Mouse (Mus musculus) lung, embryonic 16.5 days (tissue): Measurements from ENCODE around the gene Nxn. TPM values are rescaled to one million over a fixed set of nuclear protein-coding genes. Genes with fewer than 3 reads are reported as not detected.

ENCODE experiments used
- ATAC-seq: fragments of 200-750 bp; cut with Nextera tagmentation; 2 replicates; pipeline ENCODE4 v1.8.0; 2017; ENCODE audit warnings: low read depth, mild to moderate bottlenecking, moderate library complexity
- H3K27ac ChIP-seq: fragments of 300-500 bp; sonication (generic); 2 replicates; pipeline ENCODE4 v1.5.1; 2014; ENCODE audit warnings: mild to moderate bottlenecking, control low read depth, low read length
- H3K27me3 ChIP-seq: fragments of 300-500 bp; sonication (generic); 2 replicates; pipeline ENCODE4 v1.6.1; 2014; ENCODE audit warnings: low read depth, low read length, mixed read lengths; ENCODE audit not compliant: control insufficient read depth, insufficient read depth
- H3K36me3 ChIP-seq: fragments of 300-500 bp; sonication (generic); 2 replicates; pipeline ENCODE4 v1.6.1; 2014; ENCODE audit warnings: low read length; ENCODE audit not compliant: control insufficient read depth, insufficient read depth
- H3K4me1 ChIP-seq: fragments of 300-500 bp; sonication (generic); replicated peaks from 2 replicates; pipeline ENCODE4 v1.6.1; 2014; ENCODE audit warnings: low read length, mixed read lengths; ENCODE audit not compliant: control insufficient read depth, insufficient read depth
- H3K4me2 ChIP-seq: fragments of 300-500 bp; sonication (generic); 2 replicates; pipeline ENCODE4 v1.6.1; 2014; ENCODE audit warnings: low read depth, low read length, control low read depth
- H3K4me3 ChIP-seq: fragments of 300-500 bp; sonication (generic); 2 replicates; pipeline ENCODE4 v1.5.1; 2014; ENCODE audit warnings: mild to moderate bottlenecking, low read length, control low read depth
- H3K9ac ChIP-seq: fragments of 300-500 bp; sonication (generic); 2 replicates; pipeline ENCODE4 v1.6.1; 2014; ENCODE audit warnings: low read length, control low read depth
- H3K9me3 ChIP-seq: fragments of 300-500 bp; sonication (generic); 2 replicates; pipeline ENCODE4 v1.6.1; 2016; ENCODE audit warnings: low read length; ENCODE audit not compliant: control insufficient read depth
- WGBS: fragments of 180-500 bp; shearing (Covaris S2); extraction: QIAGEN DNeasy Blood & Tissue Kit; methylation state at CpG from one replicate; pipeline ENCODE4 v1.1.7; 2014; 5-methylcytosine and 5-hydroxymethylcytosine counted together
- polyA plus RNA-seq: library from polyadenylated mRNA; unstranded; fragments of >200 nt; fragmentation: Nextera tagmentation; extraction: Ambion mirVana; gene quantifications from 2 replicates; pipeline ENCODE4 v1.2.1, GENCODE M21; 2015

The Nxn gene
- polyA plus RNA-seq, 1 experiment from 2014 or later = 19.4 TPM

DNA sequence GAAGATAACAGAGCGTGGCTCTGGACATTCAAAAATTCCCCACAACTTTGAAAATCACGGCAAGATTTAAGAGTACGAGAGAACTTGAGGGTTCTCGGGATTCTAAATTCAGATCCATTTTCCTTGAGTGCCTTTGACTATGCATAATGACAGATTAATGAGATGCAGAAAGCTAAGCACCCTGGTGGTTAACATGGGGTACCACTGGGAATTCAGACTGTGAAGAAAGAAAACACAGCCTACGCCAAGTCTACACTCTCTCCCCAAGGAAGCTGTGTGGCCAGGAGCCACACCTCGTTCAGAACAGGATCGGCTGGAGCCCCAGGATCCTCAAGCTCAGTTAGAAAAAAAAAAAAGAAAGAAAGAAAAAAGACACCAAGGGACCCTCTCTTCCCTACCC lies 6.4 kb downstream of the Nxn start:
- no peak overlapping the region for H3K4me3 ChIP-seq
- H3K9ac ChIP-seq = no peak overlapping the region
- no peak for ATAC-seq
- no peaks in the 10 kb centered on the region for H3K9me3 ChIP-seq
- H3K4me1 ChIP-seq = peaks cover 9% of the 10 kb centered on the region
- H3K36me3 ChIP-seq = no peaks in the 10 kb centered on the region
- no peak overlapping the region for H3K4me2 ChIP-seq
- no peak overlapping the region for H3K27ac ChIP-seq
- 74% methylated on average over 7 of the region's 7 CpGs for WGBS
- no peaks in the 10 kb centered on the region; the same call in 1 of the 2 replicates for H3K27me3 ChIP-seq

DNA sequence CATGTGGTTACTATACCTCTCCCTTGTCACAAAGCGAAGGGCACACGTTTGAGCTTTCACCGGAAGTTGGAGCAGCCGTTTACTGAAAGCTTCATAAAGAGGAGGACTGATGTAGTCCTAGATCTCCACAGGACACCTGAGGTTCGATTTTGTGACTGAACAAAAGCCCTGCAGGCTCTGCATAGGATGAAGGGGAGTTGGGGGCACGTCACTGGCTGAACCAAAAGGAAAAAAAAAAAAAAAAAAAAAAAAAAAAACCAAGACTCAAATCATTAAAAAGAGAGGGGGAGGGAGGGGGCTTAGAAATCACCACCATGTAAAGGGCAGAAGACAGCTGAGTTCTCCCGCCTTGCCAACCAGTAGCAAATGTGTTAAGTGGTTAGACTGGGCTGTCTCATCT lies 10.2 kb downstream of the Nxn start:
- no peaks in the 10 kb centered on the region for H3K9me3 ChIP-seq
- peaks cover 17% of the 10 kb centered on the region for H3K4me1 ChIP-seq
- WGBS = 17% methylated on average over 7 of the region's 7 CpGs
- no peak for ATAC-seq
- H3K27me3 ChIP-seq = peaks cover 2% of the 10 kb centered on the region; the same call in 1 of the 2 replicates
- no peak overlapping the region for H3K9ac ChIP-seq
- H3K36me3 ChIP-seq = no peaks in the 10 kb centered on the region
- H3K4me2 ChIP-seq = peak overlapping the region; percentile 7; the same call in 1 of the 2 replicates
- H3K27ac ChIP-seq = no peak overlapping the region
- no peak overlapping the region for H3K4me3 ChIP-seq

DNA sequence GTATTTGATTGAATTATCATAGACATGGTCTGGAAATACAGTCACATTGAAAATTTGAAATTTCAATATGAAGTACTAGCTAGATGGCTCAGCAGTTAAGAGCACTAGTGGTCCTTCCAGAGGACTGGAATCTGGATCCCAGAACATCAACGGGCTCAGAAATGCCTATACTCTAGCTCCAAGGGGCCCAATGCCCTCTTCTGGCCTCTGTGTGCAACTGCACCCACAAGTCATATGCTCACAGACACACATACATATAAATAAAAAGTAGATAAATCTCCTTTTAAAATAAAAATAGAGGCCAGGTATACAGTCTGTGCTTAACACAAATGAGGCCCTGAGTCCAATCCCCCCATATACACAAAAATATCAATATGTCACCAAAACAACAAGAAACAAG lies 11.8 kb downstream of the Nxn start:
- Histone ChIP-seq H3K9ac (no peak overlapping the region), H3K4me2 (no peak overlapping the region), H3K4me3 (no peak overlapping the region), H3K27ac (no peak overlapping the region), H3K27me3 (peaks cover 2% of the 10 kb centered on the region; the same call in 1 of the 2 replicates), H3K4me1 (peaks cover 17% of the 10 kb centered on the region), H3K9me3 (no peaks in the 10 kb centered on the region), H3K36me3 (no peaks in the 10 kb centered on the region)
- 81% methylated on average over 1 of the region's 1 CpGs for WGBS
- no peak for ATAC-seq

DNA sequence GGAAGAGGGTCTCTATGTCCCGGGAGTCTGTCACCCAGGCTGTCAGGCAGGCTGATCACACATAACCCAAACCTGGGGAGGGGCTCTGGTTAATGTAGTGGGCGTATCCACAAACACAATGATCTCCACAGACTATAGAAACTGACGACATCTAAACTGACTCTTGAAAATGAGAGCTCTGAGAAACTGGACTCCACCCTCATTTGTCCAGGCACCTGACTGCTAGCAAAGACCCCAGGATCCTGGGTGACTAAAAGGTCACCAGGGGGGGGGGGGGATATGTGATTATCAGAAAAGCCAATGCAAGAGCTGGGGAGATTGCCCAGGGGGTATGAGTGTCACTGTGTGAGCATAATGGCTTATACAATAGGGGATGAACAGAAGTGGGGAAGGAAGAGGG lies 13.2 kb downstream of the Nxn start:
- Histone ChIP-seq H3K4me1 (peaks cover 17% of the 10 kb centered on the region), H3K27ac (no peak overlapping the region), H3K9ac (no peak overlapping the region), H3K9me3 (no peaks in the 10 kb centered on the region), H3K36me3 (no peaks in the 10 kb centered on the region), H3K4me3 (no peak overlapping the region), H3K27me3 (peaks cover 6% of the 10 kb centered on the region), H3K4me2 (no peak overlapping the region)
- ATAC-seq = no peak
- 59% methylated on average over 3 of the region's 3 CpGs for WGBS

DNA sequence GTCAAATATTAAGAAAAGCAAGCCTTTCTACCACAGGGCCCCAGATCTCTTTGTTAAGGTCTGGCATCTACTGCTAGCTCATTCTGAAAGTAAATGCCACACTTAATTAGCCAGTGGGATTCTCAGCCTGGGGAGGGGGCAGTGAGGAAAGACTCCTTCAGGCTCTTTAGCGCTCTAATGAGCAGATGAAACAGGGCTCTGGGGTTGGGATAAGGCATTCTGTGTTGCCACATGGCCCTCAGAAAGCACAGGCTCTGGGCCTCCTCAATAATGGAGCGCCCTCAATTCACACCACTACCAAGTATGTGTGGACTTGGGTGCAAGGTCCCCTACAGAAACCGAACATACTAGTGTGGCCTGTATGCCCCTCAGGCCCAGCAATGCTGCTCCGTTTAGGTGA lies 13.9 kb downstream of the Nxn start:
- Histone ChIP-seq H3K9me3 (no peaks in the 10 kb centered on the region), H3K4me3 (no peak overlapping the region), H3K27ac (no peak overlapping the region), H3K36me3 (no peaks in the 10 kb centered on the region), H3K4me2 (no peak overlapping the region), H3K9ac (no peak overlapping the region), H3K27me3 (peaks cover 6% of the 10 kb centered on the region), H3K4me1 (peaks cover 22% of the 10 kb centered on the region)
- ATAC-seq = no peak
- WGBS = 77% methylated on average over 4 of the region's 4 CpGs

DNA sequence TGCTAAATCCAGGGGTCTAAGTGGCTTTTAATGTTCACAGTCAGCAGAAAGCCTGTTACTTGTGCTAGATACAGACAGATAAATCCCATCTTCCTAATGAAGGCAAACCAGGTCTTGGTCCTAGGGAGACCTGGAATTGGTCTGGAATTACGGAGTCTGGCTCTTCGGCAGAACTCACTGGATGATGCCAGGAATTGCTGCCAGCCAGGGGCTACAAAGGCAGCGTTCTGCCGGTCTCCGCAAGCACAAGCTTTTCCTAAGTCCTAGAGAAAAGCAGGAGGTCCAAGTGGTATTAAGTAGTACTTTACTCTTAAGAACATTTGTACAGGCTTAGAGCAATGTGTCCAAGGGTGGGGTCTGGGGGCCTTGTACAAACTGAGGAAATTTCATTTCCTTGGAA lies 14.6 kb downstream of the Nxn start:
- ATAC-seq = peak; percentile 39
- peaks cover 26% of the 10 kb centered on the region for H3K4me1 ChIP-seq
- 50% methylated on average over 5 of the region's 5 CpGs for WGBS
- H3K27me3 ChIP-seq = peaks cover 6% of the 10 kb centered on the region
- no peak overlapping the region for H3K27ac ChIP-seq
- no peak overlapping the region for H3K9ac ChIP-seq
- no peak overlapping the region for H3K4me3 ChIP-seq
- no peak overlapping the region for H3K4me2 ChIP-seq
- H3K9me3 ChIP-seq = no peaks in the 10 kb centered on the region
- no peaks in the 10 kb centered on the region for H3K36me3 ChIP-seq

DNA sequence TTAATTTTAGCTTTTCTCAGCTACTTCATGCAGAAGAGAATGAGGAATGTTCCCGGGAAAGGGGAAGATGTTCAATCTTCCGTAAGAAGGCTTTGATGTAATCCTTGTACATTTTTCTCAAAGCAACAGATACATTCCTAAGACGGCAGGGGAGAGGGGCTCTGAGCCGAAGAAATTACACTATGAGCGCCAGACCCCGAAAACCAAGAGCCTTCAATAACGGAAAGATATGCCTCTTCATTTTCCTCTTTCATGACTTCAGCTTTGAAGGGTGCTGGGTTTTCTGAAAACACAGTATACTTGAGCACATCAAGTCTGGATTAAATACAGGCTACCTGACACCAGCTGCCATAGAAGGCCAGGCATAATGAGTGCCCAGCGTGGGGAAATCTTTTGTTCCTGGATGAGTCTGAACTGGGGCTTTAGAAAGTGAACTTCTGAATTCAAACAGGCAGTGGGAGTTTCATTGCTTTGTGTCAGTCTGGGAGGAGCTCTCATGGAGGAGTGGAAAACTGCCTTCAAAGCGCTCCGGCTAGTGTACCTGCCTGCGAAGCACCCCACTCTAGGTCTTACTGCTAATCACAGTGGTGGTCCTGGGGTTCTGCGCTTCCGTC lies 16.1 kb downstream of the Nxn start:
- no peak overlapping the region for H3K4me2 ChIP-seq
- H3K9me3 ChIP-seq = no peaks in the 10 kb centered on the region
- no peak overlapping the region for H3K4me3 ChIP-seq
- peaks cover 6% of the 10 kb centered on the region for H3K27me3 ChIP-seq
- H3K36me3 ChIP-seq = no peaks in the 10 kb centered on the region
- H3K9ac ChIP-seq = no peak overlapping the region
- H3K4me1 ChIP-seq = peaks cover 17% of the 10 kb centered on the region
- 64% methylated on average over 13 of the region's 13 CpGs for WGBS
- no peak overlapping the region for H3K27ac ChIP-seq
- no peak for ATAC-seq

DNA sequence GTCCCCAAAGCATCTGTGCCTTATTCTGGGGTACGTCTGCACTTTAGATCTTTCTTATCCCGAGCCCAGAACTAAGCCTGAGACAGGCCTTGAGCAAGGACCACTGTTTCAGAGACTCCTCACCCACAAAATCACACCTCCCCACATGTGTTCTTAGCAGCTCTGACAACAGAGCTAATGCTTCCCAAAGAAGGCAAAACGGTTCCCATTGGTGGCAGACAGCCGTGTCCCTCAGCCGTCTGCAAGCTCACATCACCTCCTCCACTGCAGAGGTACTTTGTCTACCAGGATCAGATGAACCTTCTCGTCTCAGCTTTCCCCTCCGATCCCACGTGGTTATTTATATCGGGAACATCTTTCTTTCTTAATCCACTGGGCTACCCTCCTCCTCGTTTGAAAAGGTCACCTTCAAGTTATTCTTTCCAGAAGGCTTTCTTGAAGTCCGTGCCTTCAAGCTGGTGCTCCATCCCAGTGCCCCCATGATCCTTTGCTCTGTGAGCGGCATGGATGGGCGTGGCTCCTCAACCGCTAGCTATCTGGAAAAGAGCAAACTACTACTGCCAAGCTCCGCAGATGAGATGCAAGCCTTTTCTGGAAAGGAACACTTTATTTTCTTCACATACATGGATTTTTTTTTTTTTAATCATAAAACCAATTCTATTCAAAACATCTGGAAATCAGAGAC lies 17.6 kb downstream of the Nxn start:
- Histone ChIP-seq H3K27ac (no peak overlapping the region), H3K4me1 (peaks cover 17% of the 10 kb centered on the region), H3K4me3 (no peak overlapping the region), H3K9me3 (no peaks in the 10 kb centered on the region), H3K27me3 (peaks cover 4% of the 10 kb centered on the region; the same call in 1 of the 2 replicates), H3K9ac (no peak overlapping the region), H3K36me3 (no peaks in the 10 kb centered on the region), H3K4me2 (no peak overlapping the region)
- 75% methylated on average over 15 of the region's 15 CpGs for WGBS
- no peak for ATAC-seq

DNA sequence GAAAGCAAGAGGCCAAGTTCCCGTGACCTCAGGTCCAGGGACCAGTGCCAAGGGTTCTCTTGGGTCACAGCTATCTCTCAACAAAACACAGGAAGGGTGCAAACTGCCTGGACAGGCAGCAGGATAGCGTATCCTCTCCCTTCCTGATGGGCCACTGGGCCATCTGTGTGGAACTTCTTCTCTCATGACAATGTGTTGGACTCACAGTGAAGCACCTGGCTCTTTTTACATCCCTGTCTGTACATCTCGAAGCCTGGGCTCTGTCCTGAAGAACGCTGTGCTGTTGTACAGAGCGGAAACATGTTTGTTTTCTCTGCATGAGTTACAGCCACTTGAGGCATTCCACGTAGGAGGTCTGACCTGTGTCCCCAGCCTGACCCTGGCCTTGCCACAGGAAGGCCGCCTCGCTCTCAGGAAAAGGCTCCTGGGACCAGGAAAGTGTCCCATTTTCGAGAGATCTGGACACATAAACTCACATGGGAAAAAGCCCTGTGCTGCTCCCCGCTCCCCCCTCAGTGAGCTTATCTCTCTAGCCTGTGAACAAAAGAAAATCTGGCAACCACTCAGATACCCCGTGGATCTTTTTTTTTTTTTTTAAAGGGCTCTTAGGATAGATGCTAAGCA lies 18.9 kb downstream of the Nxn start:
- H3K4me1 ChIP-seq = peaks cover 19% of the 10 kb centered on the region
- H3K9ac ChIP-seq = no peak overlapping the region
- H3K9me3 ChIP-seq = no peaks in the 10 kb centered on the region
- 0 out of 2 replicates have a peak, but pooled peaks have one; percentile 21 for ATAC-seq
- H3K4me2 ChIP-seq = no peak overlapping the region
- H3K36me3 ChIP-seq = no peaks in the 10 kb centered on the region
- H3K27me3 ChIP-seq = peaks cover 4% of the 10 kb centered on the region; the same call in 1 of the 2 replicates
- 29% methylated on average over 11 of the region's 11 CpGs for WGBS
- no peak overlapping the region for H3K4me3 ChIP-seq
- H3K27ac ChIP-seq = no peak overlapping the region
